In the genomic region with DNA sequence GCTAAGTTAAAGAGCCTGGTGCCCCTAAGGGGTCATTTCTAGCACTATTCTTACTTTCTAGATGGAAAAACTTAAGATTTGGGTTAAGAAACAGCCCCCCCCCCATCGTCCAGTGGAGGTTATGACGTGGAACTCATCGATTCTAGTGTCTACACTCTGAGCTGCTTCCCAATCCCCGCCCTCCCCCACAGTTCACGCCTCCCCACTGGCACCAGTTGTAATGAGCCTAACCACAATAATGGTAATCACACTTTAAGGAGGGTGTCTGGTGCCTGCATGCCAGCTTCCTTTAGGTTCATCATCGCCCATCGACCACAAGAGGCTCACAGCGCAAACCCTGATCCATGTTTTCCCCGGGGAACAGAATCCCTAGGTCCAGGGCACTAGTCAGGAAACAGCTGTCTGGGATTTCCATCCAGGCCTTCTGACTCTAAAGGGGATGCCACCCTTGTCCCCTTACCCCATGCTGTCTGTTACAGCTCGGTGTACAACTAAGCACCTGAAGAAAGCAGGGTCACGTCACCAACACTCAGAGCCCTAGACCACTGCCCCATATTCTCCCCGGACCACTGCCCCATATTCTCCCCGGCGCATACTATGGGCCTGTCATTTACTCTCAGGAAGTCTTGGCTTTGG, we compare ENCODE assay signal across 7 mouse cellular contexts. TPM values are rescaled to one million over a fixed set of nuclear protein-coding genes. Genes with fewer than 3 reads are reported as not detected.
DNase-seq lines count a peak whose midpoint lies in the region; ATAC-seq and TF ChIP-seq lines count a peak whose summit lies in the region.

No protein-coding gene starts in this region.

- 0 out of 2 replicates have a peak overlapping the region, but pooled peaks have one; percentile 21 for H3K4me3 ChIP-seq in spleen, adult 2 months (ENCODE audit: extremely low read depth, insufficient read depth, insufficient read length)
- H3K4me3 ChIP-seq in forebrain, embryonic 15.5 days, result peak overlapping the region; percentile 99
- no peak overlapping the region for H3K4me3 ChIP-seq in liver, embryonic 14.5 days (ENCODE audit: insufficient read depth in 1 of 2, low read depth in 2 of 2, low read length in 2 of 2)

- WGBS in spleen, adult 2 months, result 60% methylated on average over 14 of the region's 14 CpGs
- WGBS in forebrain, embryonic 15.5 days, result 61% methylated on average over 14 of the region's 14 CpGs
- WGBS in liver, embryonic 14.5 days (ENCODE audit: insufficient replicate concordance), result 55% methylated on average over 14 of the region's 14 CpGs

- TF ChIP-seq POLR2A in spleen, adult 2 months (IDR thresholded peaks at IDR 0.05; ENCODE audit: low read depth, low read length), result no peak

- H3K9me3 ChIP-seq in forebrain, embryonic 15.5 days, result no peaks in the 10 kb centered on the region
- H3K9me3 ChIP-seq in liver, embryonic 14.5 days (ENCODE audit: control insufficient read depth, low read length), result no peaks in the 10 kb centered on the region

- ATAC-seq in forebrain, embryonic 15.5 days (replicated peaks), result no peak
- ATAC-seq in liver, embryonic 14.5 days (ENCODE audit: insufficient read depth), result no peak

- H3K36me3 ChIP-seq in spleen, adult 2 months (ENCODE audit: control insufficient read depth, insufficient read depth, low read length), result no peaks in the 10 kb centered on the region
- H3K36me3 ChIP-seq in forebrain, embryonic 15.5 days, result no peaks in the 10 kb centered on the region
- H3K36me3 ChIP-seq in liver, embryonic 14.5 days (replicated peaks; ENCODE audit: control insufficient read depth, insufficient read depth, low read depth), result no peaks in the 10 kb centered on the region

- TF ChIP-seq EP300 in liver, embryonic 14.5 days (IDR thresholded peaks at IDR 0.05; ENCODE audit: low read depth), result no peak

- no peak for DNase-seq in spleen, adult 2 months (ENCODE audit: low read depth in 1 of 2, low spot score in 2 of 2)
- DNase-seq in spleen, postnatal 36 days (ENCODE audit: low spot score in 2 of 2), result no peak
- no peak for DNase-seq in liver, embryonic 14.5 days (ENCODE audit: low read depth in 3 of 3, low spot score in 3 of 3)
- DNase-seq in frontal cortex, postnatal 14 days (ENCODE audit: low spot score in 2 of 2), result no peak
- DNase-seq in urinary bladder, postnatal 10 days (ENCODE audit: low spot score), result no peak
- DNase-seq in right cerebral cortex, adult 18-20 months, result no peak

- peaks cover 36% of the 10 kb centered on the region for H3K4me1 ChIP-seq in spleen, adult 2 months (ENCODE audit: control insufficient read depth, insufficient read depth, insufficient read length)
- peaks cover 70% of the 10 kb centered on the region for H3K4me1 ChIP-seq in forebrain, embryonic 15.5 days
- H3K4me1 ChIP-seq in liver, embryonic 14.5 days (replicated peaks; ENCODE audit: control insufficient read depth in 2 of 2, insufficient read depth in 2 of 2, low read length in 1 of 2), result peaks cover 6 to 12% of the 10 kb centered on the region in 2 experiments

- H3K4me2 ChIP-seq in forebrain, embryonic 15.5 days (replicated peaks), result peak overlapping the region; percentile 97
- H3K4me2 ChIP-seq in liver, embryonic 14.5 days (ENCODE audit: low read depth), result peak overlapping the region; percentile 99

- peak overlapping the region; percentile 31; the same call in 1 of the 2 replicates for H3K27ac ChIP-seq in spleen, adult 2 months (ENCODE audit: insufficient read depth, low read length)
- H3K27ac ChIP-seq in forebrain, embryonic 15.5 days (replicated peaks), result peak overlapping the region; percentile 94; the same call in 1 of the 2 replicates
- no peak overlapping the region for H3K27ac ChIP-seq in liver, embryonic 14.5 days

- TF ChIP-seq CTCF in spleen, adult 2 months (IDR thresholded peaks at IDR 0.05; ENCODE audit: extremely low read depth, insufficient read depth, insufficient read length, insufficient replicate concordance), result no peak
- TF ChIP-seq CTCF in liver, embryonic 14.5 days (IDR thresholded peaks at IDR 0.05; ENCODE audit: low read depth), result no peak

- no peaks in the 10 kb centered on the region for H3K27me3 ChIP-seq in spleen, adult 2 months (ENCODE audit: control insufficient read depth, insufficient read depth, low read length)
- no peaks in the 10 kb centered on the region for H3K27me3 ChIP-seq in forebrain, embryonic 15.5 days
- H3K27me3 ChIP-seq in liver, embryonic 14.5 days (ENCODE audit: control insufficient read depth, insufficient read depth, low read length), result peaks cover 19% of the 10 kb centered on the region

- H3K9ac ChIP-seq in forebrain, embryonic 15.5 days (replicated peaks), result peak overlapping the region; percentile 99
- no peak overlapping the region for H3K9ac ChIP-seq in liver, embryonic 14.5 days (replicated peaks)

RNA-seq across cellular contexts. Expression of gene Map7d1, which starts 2.4 kb away (rescaled TPM):
- 46.3 and 60.2 TPM in 2 replicates for polyA plus RNA-seq in spleen, adult 2 months (2012; rRNA removed)
- polyA plus RNA-seq in forebrain, embryonic 15.5 days (2015; fragmentation: Nextera tagmentation; extraction: Ambion mirVana), result 76.8 and 79.6 TPM in 2 replicates
- 8.6 and 9.4 TPM in 2 replicates for polyA plus RNA-seq in liver, embryonic 14.5 days (2012; rRNA removed)
- polyA plus RNA-seq in liver, embryonic 14.5 days (2014; fragmentation: Nextera tagmentation; extraction: Ambion mirVana), result 4.9 and 6.1 TPM in 2 replicates

RNA-seq across cellular contexts. Expression of gene Trappc3, which starts 8.4 kb away (rescaled TPM):
- polyA plus RNA-seq in spleen, adult 2 months (2012; rRNA removed), result 23.6 and 25.7 TPM in 2 replicates
- 175 and 182 TPM in 2 replicates for polyA plus RNA-seq in forebrain, embryonic 15.5 days (2015; fragmentation: Nextera tagmentation; extraction: Ambion mirVana)
- 16.3 and 23.4 TPM in 2 replicates for polyA plus RNA-seq in liver, embryonic 14.5 days (2012; rRNA removed)
- 8.8 and 9.2 TPM in 2 replicates for polyA plus RNA-seq in liver, embryonic 14.5 days (2014; fragmentation: Nextera tagmentation; extraction: Ambion mirVana)

RNA-seq across cellular contexts. Expression of gene Col8a2, which starts 32.8 kb away (rescaled TPM):
- 3.2 and 3.7 TPM in 2 replicates for polyA plus RNA-seq in spleen, adult 2 months (2012; rRNA removed)
- polyA plus RNA-seq in forebrain, embryonic 15.5 days (2015; fragmentation: Nextera tagmentation; extraction: Ambion mirVana), result 2.0 and 3.0 TPM in 2 replicates
- polyA plus RNA-seq in liver, embryonic 14.5 days (2012; rRNA removed), result 0.15 and 0.28 TPM in 2 replicates
- polyA plus RNA-seq in liver, embryonic 14.5 days (2014; fragmentation: Nextera tagmentation; extraction: Ambion mirVana), result 0.25 and 0.52 TPM in 2 replicates

RNA-seq across cellular contexts. Expression of gene Thrap3, which starts 51.2 kb away (rescaled TPM):
- 51.1 and 53.0 TPM in 2 replicates for polyA plus RNA-seq in spleen, adult 2 months (2012; rRNA removed)
- 179 and 185 TPM in 2 replicates for polyA plus RNA-seq in forebrain, embryonic 15.5 days (2015; fragmentation: Nextera tagmentation; extraction: Ambion mirVana)
- 39.2 and 62.6 TPM in 2 replicates for polyA plus RNA-seq in liver, embryonic 14.5 days (2012; rRNA removed)
- 77.9 and 84.2 TPM in 2 replicates for polyA plus RNA-seq in liver, embryonic 14.5 days (2014; fragmentation: Nextera tagmentation; extraction: Ambion mirVana)

Comparison
In these comparisons a context has a peak if more than half of its experiments do, and no peak if none do; other contexts are left out.
1. H3K4me3 ChIP-seq: peak in spleen, adult 2 months (single experiment) and forebrain, embryonic 15.5 days (single experiment); none in liver, embryonic 14.5 days (0 of 2).